Mouse (Mus musculus) kidney, embryonic 14.5 days (tissue): ENCODE results near the gene Carns1. TPM values are rescaled to one million over a fixed set of nuclear protein-coding genes. Genes with fewer than 3 reads are reported as not detected.
A peak's percentile ranks its signal among the peaks of the same experiment; 100 is the strongest.

Source experiments
- ATAC-seq: fragments of 200-750 bp; cut with Nextera tagmentation; 2 replicates; pipeline ENCODE4 v1.8.0; 2017; ENCODE audit warnings: moderate number of reproducible peaks, mild to moderate bottlenecking, moderate TSS enrichment, moderate library complexity; ENCODE audit not compliant: low FRiP score, low TSS enrichment
- H3K27ac ChIP-seq: fragments of 300-500 bp; sonication (generic); 2 replicates; pipeline ENCODE4 v1.5.1; 2014; ENCODE audit warnings: low read depth, mild to moderate bottlenecking, low read length, moderate library complexity, mixed read lengths
- H3K27me3 ChIP-seq: fragments of 300-500 bp; sonication (generic); 2 replicates; pipeline ENCODE4 v1.6.1; 2014; ENCODE audit warnings: mild to moderate bottlenecking, low read length; ENCODE audit not compliant: control insufficient read depth, insufficient read depth
- H3K36me3 ChIP-seq: fragments of 300-500 bp; sonication (generic); 2 replicates; pipeline ENCODE4 v1.6.1; 2014; ENCODE audit warnings: low read length, mixed read lengths; ENCODE audit not compliant: control insufficient read depth, insufficient read depth
- H3K4me1 ChIP-seq: fragments of 300-500 bp; sonication (generic); 2 replicates; pipeline ENCODE4 v1.6.1; 2014; ENCODE audit warnings: low read length, mixed read lengths; ENCODE audit not compliant: control insufficient read depth, insufficient read depth
- H3K4me2 ChIP-seq: fragments of 300-500 bp; sonication (generic); replicated peaks from 2 replicates; pipeline ENCODE4 v1.6.1; 2014; ENCODE audit warnings: low read depth, mild to moderate bottlenecking, low read length
- H3K4me3 ChIP-seq: fragments of 300-500 bp; sonication (generic); 2 replicates; pipeline ENCODE4 v1.5.1; 2014; ENCODE audit warnings: mild to moderate bottlenecking, low read length
- H3K9ac ChIP-seq: fragments of 300-500 bp; sonication (generic); 2 replicates; pipeline ENCODE4 v1.6.1; 2014; ENCODE audit warnings: low read depth, mild to moderate bottlenecking, low read length, moderate library complexity
- H3K9me3 ChIP-seq: fragments of 300-500 bp; sonication (generic); 2 replicates; pipeline ENCODE4 v1.6.1; 2016; ENCODE audit warnings: low read length; ENCODE audit not compliant: control insufficient read depth
- WGBS: fragments of 180-500 bp; shearing (Covaris S2); extraction: QIAGEN DNeasy Blood & Tissue Kit; methylation state at CpG from one replicate; pipeline ENCODE4 v1.1.7; 2014; 5-methylcytosine and 5-hydroxymethylcytosine counted together
- polyA plus RNA-seq: library from polyadenylated mRNA; unstranded; fragments of >200 nt; fragmentation: Nextera tagmentation; extraction: Ambion mirVana; gene quantifications from 2 replicates; pipeline ENCODE4 v1.2.1, GENCODE M21; 2014

Gene Carns1
- polyA plus RNA-seq, 1 experiment from 2014 or later, result 1.7 TPM

- WGBS, result under 1% methylated on average over 43 of the region's 43 CpGs
- Histone ChIP-seq H3K27me3 (no peaks in the 10 kb centered on the region), H3K27ac (peak overlapping the region; percentile 88), H3K9me3 (no peaks in the 10 kb centered on the region), H3K4me2 (peak overlapping the region; percentile 77), H3K36me3 (no peaks in the 10 kb centered on the region), H3K4me1 (peaks cover 10% of the 10 kb centered on the region), H3K9ac (peak overlapping the region; percentile 78), H3K4me3 (peak overlapping the region; percentile 44)
- ATAC-seq, result peak; percentile 94
Measured at GRCm38 (mm10) chr19:4169378-4169784, 5.9 kb downstream of the Carns1 start.

- H3K4me2 ChIP-seq, result no peak overlapping the region
- no peak for ATAC-seq
- WGBS, result 79% methylated on average over 9 of the region's 9 CpGs
- H3K9me3 ChIP-seq, result no peaks in the 10 kb centered on the region
- no peak overlapping the region for H3K4me3 ChIP-seq
- H3K27ac ChIP-seq, result no peak overlapping the region
- no peaks in the 10 kb centered on the region for H3K27me3 ChIP-seq
- peaks cover 21% of the 10 kb centered on the region for H3K4me1 ChIP-seq
- no peak overlapping the region for H3K9ac ChIP-seq
- H3K36me3 ChIP-seq, result peaks cover 1% of the 10 kb centered on the region; the same call in 1 of the 2 replicates
Measured at GRCm38 (mm10) chr19:4166678-4167476, 8.4 kb downstream of the Carns1 start.

DNA sequence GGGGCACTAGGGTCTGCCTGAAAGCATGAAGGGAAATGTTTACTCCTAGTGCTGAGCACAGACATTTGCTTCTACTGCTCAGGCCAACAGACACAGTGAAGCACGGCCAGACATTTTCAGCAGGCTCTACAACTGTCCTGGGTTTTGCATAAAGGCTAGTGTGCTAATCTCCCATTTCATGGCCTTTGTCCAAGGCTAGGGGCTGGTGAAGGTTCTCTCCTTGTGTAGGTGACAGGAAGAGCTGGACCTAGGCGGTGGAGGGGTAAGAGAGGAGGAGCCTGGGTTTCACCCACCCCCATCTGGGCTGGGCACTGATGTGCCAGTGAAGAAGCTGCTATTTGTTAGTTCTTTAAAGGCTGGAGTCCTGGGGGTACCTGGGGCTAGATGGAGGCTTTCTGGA, 10.6 kb downstream of the Carns1 start:
- H3K27ac ChIP-seq, result no peak overlapping the region
- 0 out of 2 replicates have a peak overlapping the region, but pooled peaks have one; percentile 7 for H3K9ac ChIP-seq
- peaks cover 18% of the 10 kb centered on the region; the same call in 1 of the 2 replicates for H3K36me3 ChIP-seq
- no peak overlapping the region for H3K4me2 ChIP-seq
- ATAC-seq, result no peak
- WGBS, result 83% methylated on average over 2 of the region's 2 CpGs
- peaks cover 13% of the 10 kb centered on the region for H3K4me1 ChIP-seq
- H3K4me3 ChIP-seq, result no peak overlapping the region
- no peaks in the 10 kb centered on the region for H3K9me3 ChIP-seq
- H3K27me3 ChIP-seq, result no peaks in the 10 kb centered on the region

- no peak for ATAC-seq
- WGBS, result 80% methylated on average over 3 of the region's 3 CpGs
- H3K4me3 ChIP-seq, result no peak overlapping the region
- peaks cover 24% of the 10 kb centered on the region for H3K36me3 ChIP-seq
- H3K9ac ChIP-seq, result no peak overlapping the region
- no peaks in the 10 kb centered on the region for H3K27me3 ChIP-seq
- peaks cover 11% of the 10 kb centered on the region for H3K4me1 ChIP-seq
- no peaks in the 10 kb centered on the region for H3K9me3 ChIP-seq
- no peak overlapping the region for H3K4me2 ChIP-seq
- no peak overlapping the region for H3K27ac ChIP-seq
Measured at GRCm38 (mm10) chr19:4164100-4164499, 11.2 kb downstream of the Carns1 start.

DNA sequence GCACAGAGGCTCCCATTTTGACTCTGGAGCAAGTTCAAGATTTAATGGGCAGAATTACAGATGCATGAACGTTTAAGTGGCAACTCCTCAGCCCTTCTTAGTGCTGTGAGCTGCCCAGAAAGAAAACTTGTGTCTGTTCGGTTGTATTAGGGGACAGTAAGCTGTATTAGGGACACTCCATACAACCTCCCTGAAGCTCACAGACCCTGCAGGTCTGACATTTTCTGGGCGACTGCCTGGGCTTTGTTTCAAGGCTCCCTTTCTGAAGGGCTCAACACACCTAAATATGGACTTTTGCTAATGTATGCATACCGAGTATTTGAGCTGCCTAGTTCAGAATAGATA, 11.8 kb downstream of the Carns1 start:
- H3K4me2 ChIP-seq, result peak overlapping the region; percentile 88
- peak overlapping the region; percentile 77 for H3K9ac ChIP-seq
- 35% methylated on average over 4 of the region's 4 CpGs for WGBS
- H3K4me1 ChIP-seq, result peaks cover 11% of the 10 kb centered on the region
- H3K27me3 ChIP-seq, result no peaks in the 10 kb centered on the region
- peak; percentile 8; the same call in 1 of the 2 replicates for ATAC-seq
- no peaks in the 10 kb centered on the region for H3K9me3 ChIP-seq
- H3K36me3 ChIP-seq, result peaks cover 30% of the 10 kb centered on the region
- peak overlapping the region; percentile 79 for H3K4me3 ChIP-seq
- peak overlapping the region; percentile 24; the same call in 1 of the 2 replicates for H3K27ac ChIP-seq

GRCm38 (mm10) chr19:4162646-4163542, 12.4 kb downstream of the Carns1 start, which contains the start of gene Rps6kb2:
Rps6kb2 (minus strand) TSS chr19:4163354.
- peak; percentile 92 for ATAC-seq
- Histone ChIP-seq H3K27ac (peak within 1 kb of the TSS; percentile 24; the same call in 1 of the 2 replicates), H3K27me3 (no peaks in the 10 kb centered on the region), H3K4me1 (peaks cover 11% of the 10 kb centered on the region), H3K9ac (peak within 1 kb of the TSS; percentile 77), H3K36me3 (peaks cover 36% of the 10 kb centered on the region), H3K4me2 (peak within 1 kb of the TSS; percentile 88), H3K9me3 (no peaks in the 10 kb centered on the region), H3K4me3 (peak within 1 kb of the TSS; percentile 79)
- WGBS, result 6% methylated on average over 42 of the region's 42 CpGs

- Histone ChIP-seq H3K9me3 (no peaks in the 10 kb centered on the region), H3K4me3 (no peak overlapping the region), H3K9ac (no peak overlapping the region), H3K36me3 (peaks cover 58% of the 10 kb centered on the region), H3K27me3 (no peaks in the 10 kb centered on the region), H3K4me1 (peaks cover 15% of the 10 kb centered on the region), H3K27ac (no peak overlapping the region), H3K4me2 (no peak overlapping the region)
- WGBS, result 96% methylated on average over 8 of the region's 8 CpGs
- no peak for ATAC-seq
Measured at GRCm38 (mm10) chr19:4159049-4159448, 16.2 kb downstream of the Carns1 start.

DNA sequence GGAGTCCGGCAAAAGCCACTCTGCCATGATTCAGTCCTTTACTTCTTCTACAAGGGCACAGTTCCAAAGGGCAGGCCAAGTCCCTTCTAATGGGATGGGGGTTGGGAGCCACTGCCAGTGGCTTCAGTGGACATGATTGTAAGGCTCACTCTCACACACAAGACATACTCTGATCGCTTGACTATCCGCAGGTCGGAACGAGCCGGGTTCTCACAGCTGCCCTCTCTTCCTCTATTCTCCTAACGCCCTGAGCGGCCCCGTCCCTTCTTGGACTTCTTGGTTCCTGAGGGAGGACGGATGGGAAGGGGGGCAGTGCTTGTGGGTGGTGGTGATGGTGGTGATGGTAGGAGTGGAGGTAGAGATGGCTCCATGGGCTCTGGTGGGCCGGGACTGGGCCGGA, 18.5 kb downstream of the Carns1 start:
- Histone ChIP-seq H3K27ac (no peak overlapping the region), H3K9ac (no peak overlapping the region), H3K9me3 (no peaks in the 10 kb centered on the region), H3K4me2 (no peak overlapping the region), H3K4me3 (no peak overlapping the region), H3K36me3 (peaks cover 68% of the 10 kb centered on the region), H3K27me3 (no peaks in the 10 kb centered on the region), H3K4me1 (0 out of 2 replicates have a peak, but pooled peaks cover 4% of the 10 kb centered on the region)
- whole genome bisulfite sequencing, result 88% methylated on average over 12 of the region's 12 CpGs
- ATAC-seq, result no peak
